Mouse (Mus musculus): ENCODE results near the gene Ppara.
A peak's percentile ranks its signal among the peaks of the same experiment; 100 is the strongest.

The Ppara gene

DNA sequence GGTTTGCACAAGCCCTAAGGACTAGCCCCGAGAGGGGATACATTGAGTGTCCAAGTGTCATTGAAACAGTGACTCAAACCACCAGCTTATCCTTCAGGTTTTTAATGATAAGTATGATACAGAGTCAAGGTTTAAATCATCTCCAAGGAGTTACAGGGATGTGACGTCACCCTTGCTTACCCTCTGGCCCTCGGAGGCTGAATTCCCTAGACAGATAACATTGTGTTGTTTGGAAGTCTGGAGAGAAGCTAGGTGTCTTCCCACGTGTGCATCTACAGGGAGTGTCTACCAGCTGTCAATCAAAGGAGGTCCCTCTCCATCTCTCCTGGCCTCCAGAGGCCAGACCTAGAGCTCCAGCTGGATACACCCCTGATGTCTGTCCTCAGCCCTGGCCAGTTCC, 72.1 kb downstream of the Ppara start:
- no peak for DNase-seq (ENCODE audit: inconsistent ontology term)

DNA sequence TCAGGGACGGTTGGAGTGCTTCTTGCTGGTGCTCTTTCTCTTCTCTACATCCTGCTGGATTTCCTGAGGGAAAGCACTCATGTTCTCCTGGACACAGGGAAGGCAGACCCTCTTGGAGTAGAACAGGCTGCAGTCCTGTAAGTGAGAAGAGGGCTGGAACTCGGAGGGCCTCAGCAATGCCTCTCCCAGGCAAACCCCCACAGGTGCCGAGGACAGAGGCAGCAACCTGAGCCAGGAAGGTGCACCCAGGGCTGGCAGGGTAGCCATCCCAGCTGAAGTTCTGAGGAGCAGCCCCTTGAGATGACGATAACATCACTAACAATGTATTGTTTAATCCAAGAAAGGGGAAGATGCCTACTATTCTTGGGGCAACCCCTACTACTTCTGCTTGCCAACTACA, 72.6 kb downstream of the Ppara start:
- DNase-seq (ENCODE audit: inconsistent ontology term), result no peak

DNA sequence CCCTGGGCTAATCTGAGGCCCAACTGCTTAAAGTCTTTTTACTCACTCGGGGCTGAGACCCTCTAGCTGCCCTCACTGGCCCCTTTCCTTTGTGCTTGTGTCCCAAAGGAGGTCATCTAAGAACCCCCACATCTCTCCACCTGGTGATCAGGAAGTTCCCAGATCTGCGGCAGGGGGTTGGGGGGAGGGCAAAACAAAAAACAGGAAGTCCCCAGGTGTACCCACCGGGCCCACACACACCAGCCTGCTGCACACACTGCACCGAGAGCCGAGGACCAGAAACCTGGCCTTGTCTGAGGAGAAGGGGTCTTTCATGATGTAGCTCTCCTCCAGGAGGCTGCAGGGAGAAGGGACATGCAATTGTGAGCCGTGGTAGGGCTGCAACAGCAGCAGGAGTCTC, 73.2 kb downstream of the Ppara start:
- DNase-seq (ENCODE audit: inconsistent ontology term), result no peak

DNA sequence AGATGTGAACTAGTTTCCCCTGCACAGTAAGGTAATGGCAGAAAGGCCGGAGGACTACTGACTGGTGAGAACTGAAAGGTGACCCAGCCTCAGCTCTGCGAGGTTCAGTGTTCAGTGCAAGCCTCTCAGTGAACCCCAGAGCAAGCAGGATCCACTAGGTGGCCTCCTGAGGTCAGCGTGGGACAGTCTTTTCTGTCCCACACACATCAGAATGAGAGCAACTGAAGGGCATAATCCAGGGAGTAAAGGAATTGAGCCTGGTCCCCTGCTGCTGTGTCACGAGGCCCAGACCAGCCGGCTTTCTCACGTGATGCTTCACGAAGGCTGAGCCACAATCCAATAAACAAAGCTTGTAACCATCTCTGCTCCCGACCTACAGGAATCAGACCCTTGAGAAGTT, 73.7 kb downstream of the Ppara start:
- DNase-seq (ENCODE audit: inconsistent ontology term), result no peak

DNA sequence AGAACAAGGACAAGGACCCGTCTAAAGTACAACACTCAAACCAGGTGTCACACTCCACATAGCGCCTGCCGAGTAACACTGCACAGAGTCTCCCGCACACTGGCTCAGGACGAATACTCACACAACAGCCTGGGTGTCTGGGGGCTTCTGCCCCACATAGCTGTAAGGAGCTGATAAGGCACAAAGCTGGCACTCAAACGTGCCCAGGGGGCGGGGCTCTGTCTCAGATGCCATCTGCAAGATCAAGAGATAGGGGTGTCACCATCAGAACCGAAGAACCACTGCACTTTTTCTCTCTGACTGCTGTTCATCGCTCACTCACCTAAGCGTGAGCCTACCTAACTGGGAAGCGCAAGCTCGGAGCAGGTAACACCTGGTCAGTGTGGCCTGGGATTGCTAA, 74.3 kb downstream of the Ppara start:
- no peak for DNase-seq (ENCODE audit: inconsistent ontology term)

DNA sequence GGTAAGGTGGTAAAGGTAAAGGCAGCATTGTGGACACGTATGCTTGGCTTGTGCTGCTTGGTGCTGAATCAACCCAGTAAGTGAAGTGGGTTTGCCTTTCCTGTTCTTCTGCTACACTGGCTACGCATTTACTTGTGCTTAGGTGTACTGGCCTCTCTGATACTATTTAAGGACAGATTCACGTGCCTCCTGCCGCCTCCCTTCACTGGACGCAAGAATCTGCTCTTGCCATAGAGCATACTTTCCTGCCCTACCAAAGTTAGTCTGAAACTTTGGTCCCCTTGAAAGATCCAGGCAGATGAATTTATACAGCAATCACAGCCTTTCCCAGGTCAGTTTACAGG, 75.7 kb downstream of the Ppara start:
- DNase-seq (ENCODE audit: inconsistent ontology term), result no peak

DNA sequence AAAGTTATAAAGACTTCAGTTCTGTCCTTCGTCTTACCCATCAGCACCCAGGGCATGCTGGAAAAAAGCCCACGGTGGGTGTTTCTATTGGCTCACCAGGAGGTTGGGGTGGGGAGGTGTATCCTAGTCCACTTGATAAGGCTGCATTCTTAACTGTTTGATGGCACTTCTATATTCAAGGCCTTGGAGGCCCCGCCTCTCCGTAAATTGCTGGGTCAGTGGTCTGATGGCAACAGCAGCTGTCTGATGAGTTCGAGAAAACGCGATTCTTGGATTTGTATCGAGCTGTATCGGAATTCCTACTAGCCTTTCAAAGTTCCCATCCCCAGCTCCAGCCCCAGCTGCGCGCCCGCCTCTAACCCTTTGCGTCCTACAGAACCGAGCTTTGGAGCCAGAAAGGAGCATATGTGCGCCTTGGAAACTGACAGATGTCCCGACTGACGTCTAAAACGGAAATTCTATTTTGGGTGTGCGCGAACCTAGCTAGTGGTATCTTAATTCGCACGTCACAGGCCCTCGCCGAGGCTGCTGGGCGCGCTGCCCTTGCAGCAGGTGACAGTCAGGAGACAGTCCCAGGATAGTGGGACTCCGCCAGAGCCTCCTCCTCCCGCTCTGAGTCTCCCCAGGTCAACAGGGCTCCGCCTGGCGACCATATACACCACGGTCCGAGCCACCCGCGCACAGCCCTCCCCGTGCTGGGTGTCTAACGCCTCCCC, 76.2 kb downstream of the Ppara start:
- no peak for DNase-seq (ENCODE audit: inconsistent ontology term)

DNA sequence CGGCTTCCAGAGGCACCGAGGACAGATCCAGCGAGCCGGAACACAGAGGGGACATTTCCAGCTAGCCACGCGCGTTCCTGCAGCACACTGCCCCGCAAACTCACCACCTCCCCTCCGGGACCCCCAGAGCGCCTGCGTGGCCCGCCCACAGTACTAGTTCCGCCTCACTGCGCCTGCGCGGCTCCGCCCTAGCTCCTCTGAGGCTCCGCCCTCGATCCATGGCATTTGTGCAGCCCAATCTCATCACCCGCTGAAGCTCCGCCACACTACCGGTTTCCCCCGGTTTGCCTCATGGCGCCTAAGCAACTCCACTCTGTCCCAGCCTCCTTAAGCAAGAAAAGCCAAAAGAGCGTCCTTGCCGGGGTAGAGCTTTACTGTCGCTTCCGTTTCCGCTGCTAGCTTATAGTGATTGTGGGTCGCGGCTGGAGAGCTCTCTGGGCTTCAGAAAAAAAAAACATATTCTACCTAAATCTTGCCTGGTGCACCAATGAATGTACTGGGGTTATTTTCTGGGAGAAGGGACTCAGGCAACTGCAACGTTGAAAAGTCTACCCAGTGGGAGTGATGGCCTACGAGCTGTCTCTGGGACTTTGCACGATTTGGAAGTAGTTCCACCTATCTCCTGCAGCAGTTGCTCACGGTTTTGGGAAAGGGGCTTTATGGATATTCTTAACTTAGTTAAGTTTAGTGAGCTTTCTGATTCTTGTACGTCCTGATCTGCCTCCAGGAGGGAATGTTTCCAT, 76.9 kb downstream of the Ppara start, which contains the start of gene Cdpf1:
Gene Cdpf1, minus strand, starts transcription at position 163 of the 743 bp plus-strand sequence.
- DNase-seq (ENCODE audit: inconsistent ontology term), result peak; percentile 99

DNA sequence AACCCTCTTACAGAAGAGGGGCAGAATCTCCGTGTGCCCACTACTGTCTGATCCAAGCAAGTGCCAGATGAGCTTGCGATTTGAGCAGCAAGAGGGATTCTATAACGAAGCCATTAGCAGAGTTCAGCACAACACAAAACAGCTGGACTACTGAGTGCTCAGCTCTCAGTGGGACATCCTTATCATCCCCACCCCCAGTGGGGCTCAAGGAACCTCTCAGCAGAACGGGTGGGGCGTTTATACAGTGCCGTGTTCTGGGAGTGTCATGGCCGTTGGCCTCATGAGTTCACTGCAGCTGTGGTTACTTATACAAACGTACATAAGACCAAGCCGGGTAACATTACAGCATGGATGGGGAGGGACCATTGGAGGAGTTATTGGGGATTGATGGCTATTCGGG, 78.6 kb downstream of the Ppara start:
- DNase-seq (ENCODE audit: inconsistent ontology term), result no peak

DNA sequence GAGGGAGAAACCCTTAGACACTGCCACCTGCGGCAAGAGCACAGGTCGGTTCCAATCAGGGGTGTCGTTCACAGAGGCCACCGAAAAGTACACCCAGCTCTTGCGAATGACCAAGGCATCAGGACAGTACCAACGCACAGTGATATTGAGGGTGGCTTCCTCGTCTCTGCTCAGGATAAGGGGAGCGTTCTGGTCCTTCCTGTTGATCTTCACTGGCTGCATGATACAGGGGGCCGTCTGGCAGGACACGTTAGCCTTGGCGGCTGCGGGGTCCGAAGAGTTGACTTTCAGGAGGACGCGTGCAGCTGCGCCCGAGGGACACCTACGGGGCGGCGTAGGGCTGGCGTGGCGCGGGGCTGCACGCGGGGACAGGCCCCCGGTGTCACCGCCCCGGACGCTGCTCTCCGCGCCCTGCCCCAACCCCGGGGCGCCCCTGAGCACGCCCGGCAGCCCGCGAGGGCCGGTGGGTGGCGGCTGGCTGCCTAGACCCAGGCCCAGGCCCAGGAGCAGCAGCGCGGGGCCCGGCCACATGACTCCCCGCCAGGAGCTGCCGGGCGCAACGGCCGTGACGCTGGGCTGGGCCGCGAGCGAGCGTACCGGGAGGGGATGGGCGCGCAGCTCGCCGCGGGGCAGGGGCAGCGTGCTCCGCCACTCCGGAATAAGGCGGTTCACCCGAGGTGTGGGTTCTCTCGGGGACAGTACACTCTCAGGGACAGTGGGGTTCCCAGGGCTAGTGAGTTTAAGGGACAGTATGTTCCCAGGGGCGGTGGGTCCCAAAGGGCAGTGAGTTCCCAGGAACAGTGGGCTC, 86.6 kb downstream of the Ppara start, which contains the start of gene Pkdrej:
Gene Pkdrej, minus strand, starts transcription at position 532 of the 808 bp plus-strand sequence.
- peak; percentile 17 for DNase-seq (ENCODE audit: inconsistent ontology term)

DNA sequence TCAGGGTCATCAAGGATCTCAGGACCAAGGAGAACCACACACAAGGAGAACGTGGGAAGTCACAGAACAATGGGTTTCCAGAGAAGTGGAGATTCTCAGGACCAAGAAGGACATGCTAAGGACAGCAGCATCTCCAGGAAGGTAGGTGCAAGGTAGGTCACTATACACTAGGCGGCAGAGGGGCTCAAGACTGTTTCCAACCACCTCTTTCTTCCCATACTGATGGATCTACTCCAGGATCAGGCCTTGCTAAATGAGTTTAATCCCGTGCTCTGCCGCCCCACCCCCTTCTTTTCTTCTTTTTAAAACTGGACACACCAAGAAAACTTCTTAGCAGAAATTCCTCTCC, 87.2 kb downstream of the Ppara start:
- DNase-seq (ENCODE audit: inconsistent ontology term), result no peak

DNA sequence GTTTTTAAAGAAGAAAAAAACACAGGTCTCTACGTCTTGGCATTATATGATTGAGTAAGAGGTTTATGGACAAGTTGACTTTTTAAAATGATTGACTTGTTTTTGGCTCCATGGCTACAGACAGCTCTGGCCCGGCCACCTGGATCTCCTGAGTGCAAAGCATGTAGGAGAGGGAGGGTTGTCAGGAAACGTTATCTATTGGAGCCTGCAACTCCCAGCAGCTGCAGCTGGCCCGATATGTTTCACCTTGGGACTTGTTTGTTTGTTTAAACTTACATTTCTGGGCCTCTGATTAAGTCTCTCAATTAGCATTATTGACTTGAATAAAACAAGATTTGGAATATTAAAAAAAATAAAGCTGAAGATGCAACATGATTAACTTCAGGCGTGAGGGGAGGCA, 91.9 kb downstream of the Ppara start:
- no peak for DNase-seq (ENCODE audit: inconsistent ontology term)

DNA sequence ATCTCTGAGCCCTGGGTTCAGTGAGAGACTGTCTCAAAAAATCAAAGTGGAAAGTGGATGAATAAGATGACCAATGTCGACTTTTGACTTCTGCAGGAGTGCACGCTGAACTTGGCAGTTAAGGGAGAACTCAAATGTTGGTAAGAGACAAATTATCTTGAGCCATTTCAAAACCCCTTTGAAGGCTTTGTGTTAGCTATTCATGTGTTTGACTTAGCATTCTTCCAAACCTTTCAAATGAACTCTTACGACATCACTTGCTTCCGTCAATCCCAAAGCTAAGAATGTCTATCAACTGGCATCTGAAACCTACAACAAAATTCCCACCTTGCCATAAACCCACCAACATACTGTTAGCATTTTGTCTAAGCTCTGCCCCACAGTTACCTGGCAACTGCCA, 93.3 kb downstream of the Ppara start:
- DNase-seq (ENCODE audit: inconsistent ontology term), result no peak

DNA sequence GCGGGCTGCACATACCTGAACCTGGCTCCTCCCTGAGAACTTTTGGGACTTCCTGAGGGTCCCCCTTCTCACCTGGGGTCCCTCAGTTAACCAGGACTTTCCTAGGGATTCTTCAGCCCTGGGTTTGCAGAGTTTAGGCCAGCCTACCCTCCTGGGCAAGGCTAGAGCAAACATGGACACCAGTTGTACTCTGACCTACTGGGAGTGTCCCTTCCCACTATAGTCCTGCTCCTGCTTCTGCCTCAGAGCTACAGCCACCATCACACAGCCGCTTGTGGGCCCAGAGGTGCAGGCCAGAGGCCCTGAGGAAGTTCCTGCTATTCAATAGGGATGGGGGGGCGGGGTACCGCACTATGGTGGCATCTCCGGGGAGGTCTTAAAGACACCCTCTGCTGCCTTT, 94.7 kb downstream of the Ppara start:
- no peak for DNase-seq (ENCODE audit: inconsistent ontology term)

DNA sequence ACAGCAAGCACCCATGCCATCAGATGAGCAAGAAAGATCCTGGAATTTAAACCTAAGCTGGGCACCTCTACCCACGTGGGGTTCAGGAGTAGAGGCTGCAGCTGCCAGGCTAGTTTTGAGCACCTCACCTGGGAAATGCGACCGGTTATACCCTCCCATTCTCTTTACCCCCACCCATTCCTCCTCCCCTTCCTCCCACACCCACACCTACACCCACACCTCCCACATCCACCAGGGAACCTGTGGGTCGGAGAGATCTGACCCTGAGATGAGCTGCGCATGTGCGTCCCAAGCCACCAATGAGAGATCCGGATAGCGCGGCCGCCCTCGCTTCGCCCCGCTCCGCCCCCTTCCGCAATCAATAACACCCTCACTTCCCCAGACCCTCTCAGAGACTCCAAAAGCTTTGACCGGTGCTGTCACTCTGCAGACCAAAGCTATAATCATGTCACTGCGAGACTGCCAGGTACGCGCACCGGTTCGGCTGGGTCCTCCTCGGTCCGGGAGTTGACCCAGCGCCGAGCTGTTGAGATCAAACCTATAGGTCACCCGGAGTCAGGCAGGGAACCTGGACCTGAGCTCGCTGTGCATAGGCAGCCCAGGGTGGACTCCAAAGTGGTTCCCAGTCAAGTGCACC, 97.3 kb downstream of the Ppara start, which contains the start of gene Ttc38:
Gene Ttc38, plus strand, starts transcription at position 353 of the 637 bp plus-strand sequence.
- peak; percentile 78 for DNase-seq (ENCODE audit: inconsistent ontology term)

DNA sequence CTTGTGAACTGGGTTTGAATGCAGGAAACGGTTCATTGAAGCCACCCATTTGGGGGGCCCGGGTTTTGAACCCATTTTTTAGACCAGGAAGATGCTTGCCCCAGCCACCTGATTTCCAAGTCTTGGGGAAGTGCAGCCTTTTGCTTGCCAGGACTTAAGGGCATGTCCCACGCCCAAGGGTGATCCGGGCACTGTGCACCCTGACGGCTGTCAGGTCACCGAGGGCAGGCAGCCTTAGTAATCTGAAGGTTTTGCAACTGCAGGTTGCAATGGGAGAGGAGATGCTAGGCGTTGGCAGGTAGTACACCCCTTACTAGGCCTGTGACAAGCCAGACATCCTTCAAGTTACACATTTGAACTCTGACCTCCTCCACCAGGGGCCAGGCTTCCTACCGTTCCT, 97.8 kb downstream of the Ppara start:
- DNase-seq (ENCODE audit: inconsistent ontology term), result no peak

DNA sequence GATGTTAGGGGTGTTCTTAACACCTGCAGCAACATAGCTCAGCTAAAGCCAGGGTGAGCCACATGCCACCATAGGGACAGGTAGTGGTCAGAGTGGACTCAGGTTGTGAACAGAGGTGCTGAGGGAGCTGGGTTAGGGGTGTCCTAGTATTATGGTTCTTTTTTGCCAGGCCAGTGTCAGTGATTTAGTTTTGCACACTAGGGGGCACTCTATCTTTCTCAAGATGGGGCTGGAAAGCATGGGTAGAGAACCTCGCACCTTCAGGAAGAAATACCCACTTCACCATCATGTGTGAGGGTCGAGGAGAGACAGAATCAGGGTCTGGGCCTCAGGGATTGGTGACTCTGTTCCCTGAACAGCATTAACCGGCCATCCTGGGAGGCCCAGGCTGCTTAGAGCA, 100.6 kb downstream of the Ppara start:
- DNase-seq (ENCODE audit: inconsistent ontology term), result no peak

DNA sequence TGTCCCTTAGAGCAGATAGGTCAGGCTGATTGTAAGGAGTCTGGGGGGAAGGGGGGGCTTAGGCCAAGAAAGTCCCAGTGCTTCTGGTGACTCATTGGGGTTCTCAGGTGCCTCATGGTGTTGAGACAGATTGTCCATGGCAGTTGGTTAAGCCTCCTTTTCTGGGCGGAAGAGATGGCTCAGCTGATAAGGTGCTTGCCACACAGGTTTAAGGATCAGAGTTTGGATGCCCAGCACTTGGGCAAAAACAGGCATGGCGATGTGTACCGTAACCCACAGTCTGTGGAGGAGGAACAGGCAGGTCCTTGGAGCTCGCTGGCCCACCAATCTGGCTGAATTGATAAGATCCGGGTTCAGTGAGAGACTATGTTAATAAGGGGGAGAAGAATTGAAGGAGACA, 102.1 kb downstream of the Ppara start:
- DNase-seq (ENCODE audit: inconsistent ontology term), result no peak

DNA sequence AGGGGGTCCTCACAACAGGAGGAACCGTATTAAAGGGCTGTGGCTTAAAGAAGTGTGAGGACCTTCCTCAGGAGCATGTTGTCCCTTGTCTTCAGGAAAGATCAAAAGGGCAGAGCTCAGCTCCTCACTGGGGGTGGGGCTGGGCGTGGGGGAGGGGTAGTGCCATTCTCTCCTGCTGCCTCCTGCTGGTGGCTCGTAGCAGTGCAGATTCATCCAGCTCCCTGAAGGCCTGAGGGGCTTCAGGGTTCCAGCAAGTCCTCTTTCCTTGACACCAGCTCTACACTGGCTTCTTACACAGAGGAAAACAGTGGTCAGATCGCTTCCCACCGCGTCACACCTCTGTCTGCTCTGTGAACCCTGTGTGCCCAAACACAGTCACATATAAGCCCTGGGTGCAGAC, 106.2 kb downstream of the Ppara start:
- no peak for DNase-seq (ENCODE audit: inconsistent ontology term)

DNA sequence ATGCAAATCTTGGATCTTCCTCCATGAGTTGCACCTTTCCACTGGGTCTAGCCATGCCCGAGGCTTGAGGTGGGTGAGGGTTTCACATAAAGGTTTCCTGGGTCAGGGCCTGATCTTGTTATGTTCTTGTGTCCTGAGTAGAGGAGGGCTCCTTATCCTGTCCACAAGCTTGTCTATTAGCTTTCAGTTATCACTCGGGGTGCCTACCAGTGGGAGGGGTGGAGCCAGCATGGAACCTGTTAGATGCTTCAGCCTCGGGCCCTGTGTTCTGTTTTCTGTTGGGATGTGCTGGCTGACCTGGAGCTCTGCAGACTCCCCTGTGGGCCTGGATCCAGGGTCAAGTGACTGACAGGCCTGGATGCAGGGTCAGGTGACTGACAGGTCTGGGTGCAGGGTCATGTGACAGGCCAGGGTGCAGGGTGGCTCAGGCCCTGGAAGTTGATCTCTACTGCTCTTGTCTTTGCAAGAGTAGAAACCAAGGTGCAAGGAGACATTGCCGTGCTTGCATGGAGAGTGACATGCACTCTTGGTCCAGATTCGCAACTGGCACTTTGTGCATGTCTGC, 107.1 kb downstream of the Ppara start:
- no peak for DNase-seq (ENCODE audit: inconsistent ontology term)

DNA sequence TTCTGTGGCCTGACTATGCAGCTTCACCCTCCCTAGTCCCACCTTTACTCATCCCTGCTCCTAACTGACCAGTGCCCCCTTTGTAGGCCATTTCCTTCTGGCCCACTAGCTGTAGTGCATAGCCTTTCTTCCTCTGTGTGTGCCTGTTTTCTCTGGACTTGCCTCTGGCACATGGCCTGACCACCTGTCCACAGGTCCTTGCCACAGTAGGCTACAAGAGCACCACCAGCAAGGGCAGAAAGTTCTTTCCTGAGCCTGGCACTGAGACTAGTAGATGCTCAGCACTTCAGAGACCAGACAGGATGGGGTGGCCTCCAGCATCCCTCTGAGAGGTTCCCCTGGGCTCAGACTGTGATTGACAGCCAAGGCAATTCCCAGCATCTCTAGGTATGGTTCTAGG, 110.3 kb downstream of the Ppara start:
- DNase-seq (ENCODE audit: inconsistent ontology term), result no peak

Measured in Muller cell, postnatal 12 days (primary cell).